Mouse (Mus musculus): ENCODE measurements around the gene Gmnn.

Gene Gmnn

DNA sequence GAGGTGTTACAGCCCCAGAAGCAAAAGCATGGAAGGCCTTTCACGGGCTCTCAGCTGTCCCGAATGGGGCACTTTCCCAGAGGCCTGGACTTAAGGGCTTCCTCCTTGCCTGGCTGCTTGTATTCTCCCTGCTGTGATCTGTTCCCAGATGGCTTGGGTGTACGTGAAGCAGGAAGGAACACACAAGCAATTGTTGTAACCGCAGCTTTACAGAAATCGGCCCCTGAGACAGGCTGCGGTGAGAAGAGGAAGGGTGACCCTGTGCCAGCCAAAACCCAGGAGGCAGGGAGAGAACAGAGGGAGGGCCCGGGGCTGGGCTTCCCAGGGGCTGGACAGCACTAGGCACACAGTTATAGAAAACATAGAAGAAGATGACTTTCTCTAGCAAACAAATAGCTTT lies 50.8 kb downstream of the Gmnn start:
- DNase-seq (ENCODE audit: low spot score in 2 of 2), result no peak

DNA sequence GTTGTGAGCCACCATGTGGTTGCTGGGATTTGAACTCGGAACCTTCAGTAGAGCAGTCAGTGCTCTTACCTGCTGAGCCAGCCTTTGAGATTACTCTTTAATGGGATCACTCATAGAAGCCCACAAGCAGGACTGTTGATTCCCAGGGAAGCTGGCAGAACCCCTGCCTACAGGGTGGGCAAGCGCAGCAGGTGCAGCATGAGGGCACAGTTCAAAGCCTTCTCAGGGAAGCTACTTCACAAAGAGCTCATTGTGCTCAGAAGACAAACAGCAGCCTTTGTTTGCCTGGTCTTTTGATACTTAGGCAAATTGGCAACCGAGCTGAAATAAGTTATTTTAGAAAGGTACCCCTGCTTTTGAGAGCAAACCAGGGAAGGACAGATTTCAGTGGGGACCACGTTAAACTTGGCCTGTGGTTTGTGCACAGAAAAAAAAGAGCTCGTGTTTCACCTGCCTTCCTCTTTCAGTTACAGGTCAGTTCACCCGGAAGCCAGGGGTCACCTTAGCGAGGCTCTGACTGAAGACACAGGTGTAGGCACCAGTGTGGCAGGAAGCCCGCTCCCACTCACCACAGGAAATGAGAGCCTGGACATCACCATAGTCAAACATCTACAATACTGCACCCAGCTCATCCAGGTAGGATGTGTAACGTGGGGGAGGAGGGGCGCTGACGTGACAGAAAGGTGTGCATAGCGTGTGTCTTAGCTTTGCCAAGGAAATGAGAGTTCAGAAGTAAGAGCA lies 51.9 kb downstream of the Gmnn start:
- DNase-seq (ENCODE audit: low spot score in 2 of 2), result no peak

DNA sequence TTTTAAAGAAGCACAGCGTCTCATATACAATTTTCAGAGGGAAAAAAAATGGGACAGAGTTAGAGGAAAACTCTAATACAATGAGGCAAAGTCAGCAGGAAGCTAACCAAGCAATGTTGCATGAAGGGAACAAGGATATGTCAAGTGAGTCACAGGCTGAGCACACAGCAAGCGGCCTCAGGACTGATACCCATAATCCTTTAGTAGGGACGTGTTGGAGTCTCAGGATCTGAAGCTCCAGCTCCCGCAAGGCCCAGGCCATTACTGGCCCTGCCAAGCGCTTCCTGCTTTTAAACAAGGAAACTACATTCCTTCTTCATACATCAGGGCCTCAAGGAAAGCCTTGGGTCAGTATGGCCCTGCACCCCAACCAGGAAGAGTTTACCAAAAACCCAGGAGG lies 59.6 kb downstream of the Gmnn start:
- DNase-seq (ENCODE audit: low spot score in 2 of 2), result no peak
